Mouse (Mus musculus) liver, postnatal 0 days (tissue): ENCODE results near the gene Lrrc4b.

Experiments used
- CTCF ChIP-seq: sonication (generic); IDR thresholded peaks from 2 replicates; pipeline ENCODE4 v1.5.1; 2016; ENCODE audit warnings: antibody characterized with exemption, low read depth
- EP300 ChIP-seq: IDR thresholded peaks from 2 replicates; pipeline ENCODE4 v1.6.1; 2016; ENCODE audit warnings: antibody characterized with exemption, low read depth, mild to moderate bottlenecking

DNA sequence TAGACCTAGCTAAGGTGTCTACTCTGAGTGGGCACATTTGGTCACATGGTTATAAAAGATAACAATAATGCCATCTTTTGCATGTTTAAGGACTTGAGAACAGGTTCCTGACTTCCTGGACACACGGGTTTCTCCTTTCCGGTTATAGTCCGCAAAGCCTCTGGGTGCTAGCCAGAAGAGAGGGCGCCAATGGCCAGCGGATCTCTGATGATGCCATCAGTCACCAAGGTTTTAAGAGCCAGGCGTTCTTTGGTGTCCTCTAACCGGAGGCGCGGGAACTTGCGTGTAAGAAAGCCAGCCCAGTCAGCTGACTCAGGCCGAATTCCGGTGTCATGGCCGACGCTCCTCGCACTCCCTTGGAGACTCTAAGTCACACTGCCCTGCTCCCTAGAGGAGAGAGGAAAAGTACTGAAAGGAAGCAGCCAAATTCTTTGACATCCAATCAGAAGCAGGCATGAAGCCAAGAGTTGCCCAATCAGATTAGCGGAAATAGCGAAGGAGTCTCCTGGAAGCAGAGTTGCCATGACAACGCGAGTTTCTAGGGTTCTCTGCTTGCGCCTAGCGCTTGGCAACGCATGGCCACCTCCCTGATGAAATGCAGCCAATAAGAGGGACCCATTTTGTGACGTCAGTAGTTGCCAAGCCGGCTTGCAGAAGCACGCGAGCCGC is 23.3 kb upstream of the Lrrc4b start:
- no peak for TF ChIP-seq CTCF
- no peak for TF ChIP-seq EP300
